Mouse (Mus musculus) left cerebral cortex, adult 2 months (tissue): Measurements from ENCODE around the gene Rprd1b. TPM values are rescaled to one million over a fixed set of nuclear protein-coding genes. Genes with fewer than 3 reads are reported as not detected.

Source experiments
- DNase-seq, 2 experiments: peaks; one replicate each; pipeline ENCODE4 v3.0.0; 2021 to 2022; ENCODE audit warnings: low spot score in 2 of 2, mixed read lengths in 1 of 2; ENCODE audit errors: extremely low spot score in 1 of 2
- H3K27ac ChIP-seq: fragments of 200-600 bp; 2 replicates; pipeline ENCODE4 v1.8.1; 2022
- H3K4me3 ChIP-seq: fragments of 200-600 bp; 2 replicates; pipeline ENCODE4 v1.8.1; 2022
- CTCF ChIP-seq: fragments of 200-600 bp; IDR thresholded peaks from 2 replicates; pipeline ENCODE4 v1.8.1; 2022; ENCODE audit warnings: antibody characterized with exemption, mild to moderate bottlenecking, moderate library complexity
- intact Hi-C: fragments of 180-260 bp; cut with DNase I; formaldehyde crosslinking; loops from one replicate; pipeline ENCODE4 v1.15.1; 2025
- total RNA-seq, 2 experiments: library from RNA; stranded (reverse); gene quantifications; 2 replicates each; pipeline ENCODE4 v1.2.3; 2021

Rprd1b gene
- total RNA-seq, 2 experiments from 2014 or later: 58.3 to 61.4 TPM

DNA sequence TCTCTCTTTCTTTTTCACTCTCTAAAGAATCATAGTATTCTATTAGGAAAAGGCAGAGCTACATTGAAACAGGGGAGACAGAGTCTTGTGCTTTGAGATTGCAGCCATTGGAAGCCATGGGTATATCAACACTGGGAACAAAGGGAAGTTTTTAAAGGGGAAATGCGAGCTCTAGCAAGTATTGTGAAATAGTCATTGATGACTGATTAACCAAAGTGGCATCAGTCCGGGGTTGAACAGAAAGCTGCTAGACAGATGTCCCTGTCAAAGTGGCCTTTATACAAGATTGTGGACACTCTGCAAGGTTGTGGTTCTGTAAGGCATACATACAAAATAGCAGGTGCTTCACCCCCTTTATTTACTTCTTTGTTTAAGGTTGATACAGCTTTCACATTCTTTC lies 127.3 kb downstream of the Rprd1b start:
- Histone ChIP-seq H3K4me3 (no peak overlapping the region), H3K27ac (no peak overlapping the region)
- no peak for DNase-seq
- TF ChIP-seq CTCF: no peak
- intact Hi-C loops: no loop called here

DNA sequence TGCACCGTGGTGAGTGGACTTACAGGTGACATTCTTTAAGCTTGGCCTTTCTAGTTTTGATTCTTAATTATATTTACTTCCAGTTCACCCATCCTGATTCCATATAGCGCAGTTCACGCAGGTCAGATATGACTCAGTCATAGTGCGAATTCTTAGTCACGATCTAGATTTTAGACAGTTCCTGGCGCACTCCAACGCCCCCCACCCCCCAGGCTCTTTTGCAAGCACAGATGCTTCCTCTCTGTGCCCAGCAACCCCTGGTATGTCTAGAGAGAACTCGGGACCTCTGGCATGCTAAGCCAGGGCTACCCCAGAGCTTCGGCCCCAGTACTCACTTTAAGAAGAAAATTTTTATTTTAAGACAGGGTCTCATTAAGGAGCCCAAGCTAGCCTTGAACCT lies 128.2 kb downstream of the Rprd1b start:
- Histone ChIP-seq H3K4me3 (no peak overlapping the region), H3K27ac (no peak overlapping the region)
- no peak for TF ChIP-seq CTCF
- intact Hi-C loops: no loop called here
- DNase-seq: no peak

DNA sequence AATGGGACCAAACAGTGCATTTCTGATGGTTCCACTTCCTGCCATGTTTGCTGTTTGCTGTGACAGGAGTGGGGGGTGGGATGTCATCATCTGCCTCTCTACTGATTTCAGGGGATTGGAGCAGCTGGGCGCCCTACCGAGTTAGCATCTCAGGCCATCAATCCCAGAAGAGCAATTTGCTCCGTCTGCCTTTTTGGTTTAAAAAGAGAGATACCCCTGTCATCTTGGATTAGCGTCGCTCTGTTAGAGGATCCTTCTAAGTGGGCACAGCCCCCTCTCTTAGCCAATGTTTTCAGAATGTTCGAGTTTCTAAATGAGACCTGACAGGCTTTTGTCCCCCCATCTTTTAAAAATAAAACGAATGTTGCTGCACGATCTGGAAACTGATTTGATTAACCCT lies 129.4 kb downstream of the Rprd1b start:
- no peak for TF ChIP-seq CTCF
- Histone ChIP-seq H3K4me3 (no peak overlapping the region), H3K27ac (no peak overlapping the region)
- intact Hi-C loops: no loop called here
- no peak for DNase-seq

DNA sequence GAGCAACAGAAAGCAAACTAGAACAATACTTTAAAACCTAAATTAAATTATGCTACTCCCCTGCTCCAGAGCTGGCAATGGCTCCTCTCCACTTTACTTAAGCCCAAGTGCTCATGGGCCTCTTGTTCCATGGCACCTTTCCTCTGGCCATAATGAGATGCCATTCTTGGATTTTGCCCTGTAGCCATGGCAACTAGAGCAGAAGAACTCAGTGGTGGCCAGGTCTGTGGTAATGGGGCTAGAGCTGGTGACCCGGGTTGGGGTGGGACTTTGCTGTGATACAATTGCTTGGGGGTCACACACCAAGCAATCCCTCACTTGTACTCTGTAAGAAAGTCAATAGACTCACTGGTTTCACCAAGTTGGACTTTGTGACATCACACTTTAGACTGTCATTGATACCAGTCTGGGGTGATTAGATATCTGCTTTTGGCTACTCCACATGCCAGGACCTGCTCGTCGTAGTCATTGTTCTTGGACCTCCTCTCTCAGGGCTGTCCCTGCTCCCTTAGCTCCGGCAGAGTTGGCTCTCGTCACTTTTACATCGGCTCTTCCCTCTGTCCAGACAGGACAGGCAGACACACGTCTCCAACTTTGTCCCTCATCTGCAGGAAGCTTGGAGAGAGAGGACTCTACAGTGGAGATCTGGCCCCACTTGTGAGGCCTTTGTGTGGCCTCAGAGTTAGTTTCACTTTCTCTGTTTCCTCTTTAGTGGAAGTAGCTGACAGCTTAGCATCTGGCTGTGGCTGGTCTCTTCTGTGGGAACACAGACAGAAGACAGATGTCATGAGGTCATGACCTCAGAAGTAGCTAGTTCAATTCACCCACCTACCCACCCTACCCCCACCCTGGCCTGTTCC lies 131.3 kb downstream of the Rprd1b start:
- no peak for DNase-seq
- H3K4me3 ChIP-seq: no peak overlapping the region
- TF ChIP-seq CTCF: no peak
- intact Hi-C loops: no loop called here
- H3K27ac ChIP-seq: no peak overlapping the region

DNA sequence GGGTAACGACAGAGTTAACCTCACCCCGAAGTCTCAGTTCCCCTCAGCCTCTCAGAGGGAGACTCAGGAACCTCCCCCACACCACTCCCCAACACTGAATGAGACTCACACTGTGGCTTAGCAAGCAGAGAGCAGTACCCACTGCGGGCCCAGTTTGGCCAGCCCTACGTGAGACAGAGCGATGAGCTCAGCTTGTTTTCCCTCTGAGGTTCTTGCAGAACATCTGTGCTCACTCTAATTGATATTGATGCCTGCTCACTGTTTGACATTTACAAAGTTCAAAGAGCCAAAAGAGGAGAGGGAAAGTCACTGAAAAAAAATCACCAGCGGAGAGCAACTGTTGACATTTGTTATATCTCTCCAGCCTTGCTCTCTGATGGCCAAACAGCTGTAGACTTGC lies 133.5 kb downstream of the Rprd1b start:
- intact Hi-C loops: no loop called here
- TF ChIP-seq CTCF: no peak
- no peak for DNase-seq
- H3K27ac ChIP-seq: no peak overlapping the region
- no peak overlapping the region for H3K4me3 ChIP-seq

DNA sequence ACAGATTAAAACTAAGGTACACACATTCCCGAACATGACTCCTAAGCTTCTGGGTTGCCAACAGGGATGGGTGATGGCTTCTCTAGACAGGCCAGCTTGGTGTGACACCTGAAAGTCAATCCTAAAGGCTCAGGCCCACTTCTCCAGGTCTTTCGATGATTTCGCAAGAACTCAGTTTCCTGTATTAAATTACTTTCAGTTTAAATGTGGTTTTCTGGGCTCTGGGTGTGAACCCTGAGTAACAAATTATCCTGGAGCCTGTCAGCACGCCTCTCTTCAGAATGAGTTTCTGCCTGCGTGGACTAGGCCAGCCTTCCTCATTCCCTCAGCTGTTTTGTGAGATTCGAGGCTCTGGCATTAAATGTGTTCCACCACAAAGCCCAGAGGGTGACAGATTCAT lies 134.7 kb downstream of the Rprd1b start:
- intact Hi-C loops: no loop called here
- no peak overlapping the region for H3K27ac ChIP-seq
- TF ChIP-seq CTCF: no peak
- H3K4me3 ChIP-seq: no peak overlapping the region
- DNase-seq: no peak

DNA sequence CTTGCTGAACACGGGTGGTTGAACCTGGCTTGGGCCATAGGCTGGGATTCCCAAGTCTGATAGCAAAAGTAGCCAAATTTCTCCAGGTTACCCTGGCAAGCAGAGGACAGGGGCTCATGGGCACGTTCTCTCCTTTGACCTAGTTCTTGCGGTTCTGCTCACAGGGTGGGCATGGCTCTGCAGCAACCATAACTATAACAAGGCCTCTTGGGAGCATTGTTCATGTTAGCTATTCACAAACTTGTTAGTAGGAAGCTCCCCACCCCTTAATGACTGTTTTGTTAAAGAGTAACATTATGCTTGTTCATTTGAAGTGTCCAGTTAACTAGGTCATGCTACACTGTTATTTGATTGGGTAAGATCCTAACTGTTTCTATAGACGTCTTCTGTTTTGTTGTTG lies 137.5 kb downstream of the Rprd1b start:
- no peak for DNase-seq
- H3K4me3 ChIP-seq: no peak overlapping the region
- intact Hi-C loops: no loop called here
- no peak for TF ChIP-seq CTCF
- H3K27ac ChIP-seq: no peak overlapping the region

DNA sequence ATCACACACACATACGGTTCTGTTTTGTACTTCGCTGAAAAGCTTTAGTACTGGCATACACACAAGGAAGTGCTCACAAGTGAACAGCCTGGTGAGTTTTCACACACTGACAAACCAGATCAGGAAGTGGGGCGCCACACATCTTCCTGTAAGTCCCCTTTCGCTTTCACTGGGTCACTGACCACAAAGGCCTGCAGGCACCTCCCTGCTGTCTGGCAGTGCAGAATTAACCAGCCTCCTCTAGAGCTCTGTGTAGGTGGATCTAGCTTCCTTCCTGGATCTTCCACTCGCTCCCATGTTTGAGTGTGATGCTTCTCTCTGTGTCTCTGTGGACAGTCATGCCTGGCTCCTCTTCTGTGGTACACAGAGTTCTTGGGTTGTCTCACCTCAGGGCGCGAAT lies 138.3 kb downstream of the Rprd1b start:
- TF ChIP-seq CTCF: no peak
- Histone ChIP-seq H3K27ac (no peak overlapping the region), H3K4me3 (no peak overlapping the region)
- DNase-seq: no peak
- intact Hi-C loops: no loop called here

DNA sequence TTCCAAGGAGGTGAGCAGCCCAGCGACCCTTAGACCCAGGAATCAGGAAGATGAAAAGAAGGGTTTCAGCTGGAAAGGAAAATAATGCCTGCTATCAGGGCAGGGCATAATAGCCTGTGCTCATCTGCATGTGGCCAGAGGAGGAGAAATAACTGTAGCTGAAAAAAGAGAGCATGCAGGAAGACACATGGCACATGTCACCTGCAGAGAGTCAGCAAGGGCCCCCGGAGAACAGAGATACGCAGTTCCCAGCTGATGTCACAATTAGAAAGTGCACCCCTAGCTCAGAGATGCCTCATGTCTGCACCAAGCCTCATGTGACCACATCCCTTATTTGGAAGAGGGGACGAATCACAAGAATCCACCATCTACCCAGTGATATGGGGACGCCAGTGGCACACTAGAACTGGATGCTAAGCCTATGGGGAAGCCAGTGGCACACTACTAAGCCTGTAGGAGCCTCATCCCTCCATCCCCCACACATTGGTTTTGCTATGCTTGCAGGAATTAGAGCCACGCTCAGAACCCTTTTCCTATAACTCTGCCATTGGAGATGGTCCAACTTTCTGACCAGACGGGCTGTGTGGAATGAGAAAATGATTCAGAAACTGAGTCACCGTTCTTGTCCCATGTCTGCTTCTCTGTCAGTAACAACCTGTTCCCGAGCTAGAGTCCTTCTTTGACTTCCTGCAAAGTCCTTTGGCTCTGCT lies 139.4 kb downstream of the Rprd1b start:
- no peak for DNase-seq
- no peak for TF ChIP-seq CTCF
- no peak overlapping the region for H3K27ac ChIP-seq

DNA sequence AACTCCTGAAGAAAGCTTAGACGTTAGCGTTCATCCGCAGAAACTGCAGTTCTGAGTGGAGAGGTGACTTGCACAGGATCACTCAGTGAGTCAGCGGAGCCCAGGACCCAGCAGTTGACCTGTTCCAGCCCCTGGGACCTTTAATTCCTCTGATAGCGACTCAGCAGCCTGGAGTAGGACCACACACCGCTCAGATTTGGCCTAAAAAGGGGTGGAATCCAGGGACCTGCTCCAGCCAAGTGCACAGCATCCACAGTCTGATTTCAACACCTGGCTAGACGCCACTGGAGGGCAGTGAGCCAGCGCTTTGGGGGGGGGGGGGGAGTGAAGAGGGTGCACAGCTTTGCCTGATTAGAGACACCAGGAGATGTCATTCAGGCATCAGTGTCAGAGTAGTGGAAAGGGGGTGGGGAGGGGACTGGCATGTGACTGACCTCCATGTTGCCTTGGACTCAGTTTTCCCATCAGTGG lies 140.5 kb downstream of the Rprd1b start:
- Histone ChIP-seq H3K27ac (no peak overlapping the region), H3K4me3 (no peak overlapping the region)
- TF ChIP-seq CTCF: no peak
- intact Hi-C loops: no loop called here
- no peak for DNase-seq

More for the DNA sequence above, 139.4 kb downstream of the Rprd1b start:
- intact Hi-C loops: no loop called here
- H3K4me3 ChIP-seq: no peak overlapping the region

DNA sequence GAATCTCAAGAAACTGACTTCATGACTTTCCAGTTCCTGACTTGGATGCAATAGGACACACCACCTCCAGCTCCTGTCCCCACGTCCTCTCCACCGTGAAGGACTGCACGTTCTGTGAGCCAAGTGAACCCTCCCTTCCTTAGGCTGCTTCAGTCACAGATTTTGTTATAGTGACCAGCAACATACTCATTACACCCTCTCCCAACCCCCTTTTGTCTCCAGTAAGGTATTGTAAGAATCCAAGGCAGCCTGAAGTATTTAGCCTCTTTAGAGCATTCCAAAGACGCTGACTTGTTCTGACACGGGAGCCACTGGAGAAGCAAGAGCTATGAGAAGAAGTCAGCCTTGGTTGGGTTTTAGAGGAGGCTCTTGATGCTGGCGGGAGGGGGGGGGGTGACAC lies 141.1 kb downstream of the Rprd1b start:
- TF ChIP-seq CTCF: no peak
- DNase-seq: no peak
- Histone ChIP-seq H3K27ac (no peak overlapping the region), H3K4me3 (no peak overlapping the region)
- intact Hi-C loops: no loop called here

DNA sequence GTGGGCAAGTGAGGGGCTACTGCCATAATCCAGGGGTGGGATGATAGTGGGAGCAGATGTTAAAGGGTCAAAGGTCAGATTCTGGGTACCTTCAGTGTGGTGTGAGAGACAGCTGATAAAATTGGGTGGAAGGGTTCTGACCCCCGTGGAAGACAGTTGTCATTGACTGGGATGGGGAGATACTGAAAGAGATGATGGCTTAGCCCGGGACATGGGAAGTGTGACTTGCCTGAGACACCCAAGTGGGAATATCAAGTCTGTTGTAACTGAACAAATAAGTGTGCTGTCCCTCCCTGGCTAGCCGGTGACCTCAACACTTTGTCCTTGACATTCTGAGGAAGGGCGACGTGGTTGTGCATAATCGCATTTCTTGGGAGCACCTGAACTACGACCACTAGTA lies 141.5 kb downstream of the Rprd1b start:
- Histone ChIP-seq H3K27ac (no peak overlapping the region), H3K4me3 (no peak overlapping the region)
- DNase-seq: no peak
- no peak for TF ChIP-seq CTCF
- intact Hi-C loops: no loop called here
